Mouse (Mus musculus) heart, adult 2 months (tissue): ENCODE results near the gene Btbd35f15. TPM values are rescaled to one million over a fixed set of nuclear protein-coding genes. Genes with fewer than 3 reads are reported as not detected.
"Not testable (repeated sequence)": the region's sequence is repeated elsewhere in the genome, so short reads cannot be mapped to it uniquely, and the experiment has no call there.

ENCODE experiments used
- DNase-seq, 2 experiments: peaks; one replicate each; pipeline ENCODE4 v3.0.0; 2021
- H3K27ac ChIP-seq: fragments of 200-600 bp; 2 replicates; pipeline ENCODE4 v1.8.1; 2022
- H3K27me3 ChIP-seq: fragments of 200-500 bp; 2 replicates; pipeline ENCODE4 v1.6.1; 2012; ENCODE audit warnings: mild to moderate bottlenecking, low read length, inconsistent platforms, mixed read lengths; ENCODE audit not compliant: control insufficient read depth, insufficient read depth
- H3K36me3 ChIP-seq: fragments of 200-500 bp; 2 replicates; pipeline ENCODE4 v1.6.1; 2012; ENCODE audit warnings: low read length, inconsistent platforms; ENCODE audit not compliant: control insufficient read depth, insufficient read depth
- H3K4me1 ChIP-seq: fragments of 200-500 bp; 2 replicates; pipeline ENCODE4 v1.6.1; 2011; ENCODE audit warnings: low read length; ENCODE audit not compliant: control insufficient read depth, insufficient read depth
- H3K4me3 ChIP-seq: fragments of 200-600 bp; 2 replicates; pipeline ENCODE4 v1.8.1; 2022
- H3K79me2 ChIP-seq: fragments of 200-500 bp; replicated peaks from 2 replicates; pipeline ENCODE4 v1.6.1; 2012; ENCODE audit warnings: mild to moderate bottlenecking, inconsistent platforms, low read length, moderate library complexity, mixed read lengths; ENCODE audit not compliant: control insufficient read depth, insufficient read depth
- H3K9ac ChIP-seq: fragments of 200-500 bp; 2 replicates; pipeline ENCODE4 v1.6.1; 2012; ENCODE audit warnings: low read depth, mild to moderate bottlenecking, control low read depth, inconsistent platforms, low read length, mixed read lengths
- WGBS: fragments of 180-500 bp; shearing (Covaris S2); methylation state at CpG from one replicate; pipeline ENCODE4 v1.1.7; 2018; 5-methylcytosine and 5-hydroxymethylcytosine counted together
- intact Hi-C: fragments of 180-260 bp; cut with DNase I; formaldehyde crosslinking; loops from one replicate; pipeline ENCODE4 v1.15.1; 2025
- long read RNA-seq: library from polyadenylated mRNA; stranded (forward); transcript quantifications from one replicate; pipeline ENCODE4 v2.0.0, GENCODE M21; 2021
- polyA plus RNA-seq: library from polyadenylated mRNA; depleted of rRNA; stranded (reverse); fragments of >200 nt; gene quantifications from 2 replicates; pipeline ENCODE4 v1.2.3, GENCODE M21; 2012; rRNA removed
- total RNA-seq, 2 experiments: library from RNA; stranded (reverse); gene quantifications; 2 replicates each; pipeline ENCODE4 v1.2.3; 2021

Btbd35f15 gene
- total RNA-seq: not detected
- polyA plus RNA-seq: not detected in 2 replicates
- long read RNA-seq: 0 reads

DNA sequence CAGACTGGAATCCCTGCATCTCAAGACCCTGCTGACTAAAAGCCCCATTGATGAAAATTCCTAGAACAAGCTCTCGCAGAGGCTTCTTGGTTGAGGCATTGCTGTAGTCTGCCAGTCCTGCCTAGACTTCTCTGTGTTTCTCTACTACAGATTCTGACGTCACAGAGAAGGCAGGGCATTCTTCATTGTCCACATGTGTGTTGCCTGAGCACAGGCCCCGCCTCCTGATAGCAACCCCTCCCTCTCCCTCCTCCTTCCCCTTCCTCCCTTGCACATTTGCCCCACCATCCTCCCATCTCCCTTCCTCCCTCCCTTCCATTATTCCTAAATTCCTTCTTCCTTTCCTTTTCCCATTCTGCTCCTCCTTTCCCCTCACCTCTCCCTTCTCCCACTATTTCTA lies at the start of gene Btbd35f15:
Gene Btbd35f15 (minus strand): TSS at position 101 of the 400 bp plus-strand sequence.
- H3K79me2 ChIP-seq, DNase-seq, H3K9ac ChIP-seq, H3K27ac ChIP-seq, H3K36me3 ChIP-seq, H3K27me3 ChIP-seq, H3K4me3 ChIP-seq, H3K4me1 ChIP-seq, intact Hi-C loops: not testable (repeated sequence)
- WGBS: no CpG with 5 or more reads among the region's 3 CpGs

Other genes with a start within 250 kb of the Btbd35f15 start
- not detected for gene Btbd35f13, start 79.9 kb upstream of the Btbd35f15 start, total RNA-seq
- not detected in 2 replicates for gene Btbd35f13, start 79.9 kb upstream of the Btbd35f15 start, polyA plus RNA-seq
- gene Btbd35f14, start 125.0 kb upstream of the Btbd35f15 start, total RNA-seq: not detected
- not detected in 2 replicates for gene Btbd35f14, start 125.0 kb upstream of the Btbd35f15 start, polyA plus RNA-seq